Mouse (Mus musculus) embryo, embryonic 10.5 days (tissue): Measurements from ENCODE around the gene Arhgef28.
A peak's percentile ranks its signal among the peaks of the same experiment; 100 is the strongest.

Experiments used
- DNase-seq: peaks from one replicate; pipeline ENCODE4 v3.0.0-alpha.2; 2015; ENCODE audit warnings: low spot score

The Arhgef28 gene

DNA sequence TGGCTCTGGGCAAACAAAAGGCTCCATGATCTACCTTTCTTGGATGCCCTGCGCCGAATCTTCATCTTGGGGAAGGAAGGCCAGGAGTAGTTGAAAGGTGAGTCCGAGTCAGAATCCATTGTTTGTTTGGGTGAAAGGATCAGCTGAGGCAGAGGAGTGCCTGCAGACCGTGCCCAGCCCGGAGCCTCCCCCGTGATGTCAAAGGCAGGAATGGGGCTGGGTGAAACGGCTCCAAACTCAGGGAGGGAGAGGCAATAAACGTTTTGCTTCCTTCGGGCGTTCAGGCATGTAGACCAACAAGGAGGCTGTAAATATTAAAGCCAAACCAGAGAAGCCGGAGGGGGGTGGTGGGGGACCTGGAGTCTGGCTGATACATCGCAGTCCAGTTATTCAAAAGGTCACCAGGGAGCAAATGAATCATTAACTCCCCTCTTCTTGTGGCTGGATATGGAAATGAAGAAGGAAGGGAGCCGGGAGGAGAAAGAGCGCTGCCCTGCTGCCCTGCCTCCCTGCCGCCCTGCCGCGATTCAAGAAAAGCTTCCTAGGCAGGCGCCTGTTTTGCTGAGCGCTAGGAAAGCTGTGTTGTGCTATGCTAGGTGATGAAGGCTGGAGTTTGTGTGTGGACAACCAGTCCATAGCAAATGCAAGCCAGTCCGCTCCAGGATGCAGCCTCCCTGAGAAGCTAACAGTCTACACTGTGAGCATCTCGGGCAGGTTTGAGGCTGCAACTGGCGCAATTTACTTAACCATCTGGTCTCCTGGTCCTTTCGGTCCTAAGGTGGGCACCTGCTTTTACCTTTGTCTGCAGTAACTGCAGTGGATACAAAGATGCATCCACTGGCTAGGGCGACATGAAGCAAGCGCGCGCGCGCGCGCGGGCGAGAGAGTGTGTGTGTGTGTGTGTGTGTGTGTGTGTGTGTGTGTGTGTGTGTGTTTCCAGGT, 190.0 kb downstream of the Arhgef28 start:
- peak; percentile 64 for DNase-seq

- DNase-seq, result no peak
Measured at GRCm38 (mm10) chr13:98014892-98015291, 191.3 kb downstream of the Arhgef28 start.

DNA sequence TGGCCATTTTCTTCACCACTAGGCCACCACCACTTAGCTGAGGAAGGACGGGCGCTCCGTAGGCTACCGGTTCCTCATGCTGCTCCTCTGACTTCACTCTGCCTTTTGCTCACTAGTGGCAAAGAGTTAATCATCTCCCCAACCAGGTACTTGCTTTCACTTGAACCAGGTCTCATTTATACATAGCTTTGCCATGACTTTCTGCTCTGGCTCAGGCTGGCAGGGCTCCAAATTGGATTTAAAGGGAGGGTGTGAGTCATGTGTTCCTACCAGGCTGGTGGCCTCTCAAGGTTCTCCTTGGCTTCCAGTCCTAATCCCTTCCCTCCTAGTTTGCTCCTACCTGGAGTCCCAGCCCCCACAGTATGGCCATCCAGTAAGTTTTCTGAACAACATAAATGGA, 192.5 kb downstream of the Arhgef28 start:
- no peak for DNase-seq

DNA sequence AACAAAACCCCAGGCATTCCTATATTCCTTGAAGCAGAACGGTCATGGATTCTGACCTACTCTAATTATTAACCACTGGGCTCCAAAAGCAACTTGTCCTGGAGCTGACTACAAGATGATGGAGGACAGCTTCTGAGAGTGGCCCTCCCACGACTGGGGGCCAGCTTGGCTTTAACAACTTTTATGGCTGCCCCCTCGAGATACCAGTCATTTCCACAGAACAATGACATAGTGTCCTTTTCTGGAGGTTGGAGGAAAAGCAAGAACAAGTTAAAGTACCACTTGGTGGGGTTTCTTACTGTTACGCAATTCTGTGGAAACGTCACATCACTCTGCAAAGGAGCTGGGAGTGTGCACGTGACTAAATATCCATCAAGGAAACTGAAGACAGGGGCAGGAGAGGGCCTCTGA, 194.3 kb downstream of the Arhgef28 start:
- DNase-seq, result no peak

GRCm38 (mm10) chr13:98009070-98009469, 197.2 kb downstream of the Arhgef28 start:
- no peak for DNase-seq

DNA sequence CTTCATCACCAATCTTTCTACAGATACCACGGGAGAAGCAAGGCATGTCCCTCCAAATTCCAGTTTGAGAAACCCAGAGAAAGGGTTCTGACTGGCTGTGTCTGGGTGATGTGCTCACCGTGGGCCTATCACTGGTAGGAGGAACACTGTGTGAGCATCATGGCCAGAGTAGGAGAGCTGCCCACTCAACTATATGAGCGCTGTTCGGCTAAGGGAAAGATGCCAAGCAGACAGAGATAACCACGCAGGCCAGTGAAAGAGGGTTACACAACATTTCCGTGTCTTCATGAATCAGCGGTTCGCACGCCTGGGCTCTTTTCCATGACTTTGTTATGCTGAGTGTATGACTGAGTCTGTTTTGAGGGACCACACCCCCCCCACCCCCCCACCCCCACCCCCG, 197.7 kb downstream of the Arhgef28 start:
- no peak for DNase-seq

- no peak for DNase-seq
Measured at GRCm38 (mm10) chr13:98005611-98006218, 200.5 kb downstream of the Arhgef28 start.

- DNase-seq, result no peak
Measured at GRCm38 (mm10) chr13:98004647-98005414, 201.4 kb downstream of the Arhgef28 start.

DNA sequence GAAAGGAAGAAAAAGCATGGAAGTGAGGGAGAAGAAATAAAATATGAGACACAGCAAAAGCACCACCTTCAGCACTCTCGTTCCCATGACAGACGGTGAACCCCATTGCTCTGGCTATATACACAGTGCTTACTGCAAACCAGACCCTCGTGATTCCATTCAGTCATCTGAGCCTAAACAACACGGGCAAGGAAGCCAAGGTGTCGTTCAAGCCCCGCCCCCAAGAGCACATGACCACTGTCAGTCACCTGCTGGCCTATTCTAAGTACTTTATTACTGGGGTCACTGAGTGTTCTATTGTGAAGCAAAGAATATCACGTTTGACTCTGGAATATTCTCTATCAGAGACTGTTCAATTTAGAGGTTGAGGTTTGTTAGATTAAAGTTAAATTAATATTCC, 202.5 kb downstream of the Arhgef28 start:
- DNase-seq, result no peak

DNA sequence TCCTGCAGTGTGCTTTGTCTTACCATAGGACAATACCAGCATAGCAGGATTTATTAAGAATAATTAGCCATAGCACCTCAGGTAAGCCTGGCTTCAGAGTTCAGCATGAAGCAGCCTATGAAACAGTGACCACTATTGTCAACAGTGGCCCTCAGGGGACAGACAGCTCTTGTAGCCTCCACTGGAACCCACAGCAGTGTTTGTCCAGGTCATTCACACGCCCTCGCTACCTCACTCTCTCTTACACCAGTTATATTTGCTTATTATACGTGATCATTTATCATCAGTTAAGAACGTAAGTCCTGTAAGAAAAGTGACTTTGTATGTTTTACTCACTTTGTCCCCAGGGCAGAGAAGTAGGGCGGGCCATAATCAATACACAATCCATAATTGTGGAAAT, 203.6 kb downstream of the Arhgef28 start:
- no peak for DNase-seq

DNA sequence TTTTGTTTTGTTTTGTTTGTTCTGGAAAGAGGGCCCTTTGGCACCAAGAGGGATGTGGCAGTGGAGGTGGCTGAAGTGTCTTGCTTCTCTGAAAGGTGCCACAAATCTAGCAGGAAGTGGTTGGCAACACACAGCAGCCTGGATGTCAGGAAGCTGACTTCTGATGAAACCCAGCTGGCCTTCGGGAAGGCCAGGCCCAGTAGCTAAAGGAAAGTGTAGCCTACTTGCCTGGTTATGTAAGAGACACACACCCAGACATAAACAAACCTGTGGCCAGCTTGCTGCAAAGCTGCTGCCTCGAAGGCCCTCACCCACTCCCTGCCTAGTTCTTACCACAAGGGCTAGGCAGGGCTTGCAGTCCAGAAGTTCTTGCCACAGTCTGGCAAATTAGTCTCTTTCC, 204.1 kb downstream of the Arhgef28 start:
- peak; percentile 16 for DNase-seq

DNA sequence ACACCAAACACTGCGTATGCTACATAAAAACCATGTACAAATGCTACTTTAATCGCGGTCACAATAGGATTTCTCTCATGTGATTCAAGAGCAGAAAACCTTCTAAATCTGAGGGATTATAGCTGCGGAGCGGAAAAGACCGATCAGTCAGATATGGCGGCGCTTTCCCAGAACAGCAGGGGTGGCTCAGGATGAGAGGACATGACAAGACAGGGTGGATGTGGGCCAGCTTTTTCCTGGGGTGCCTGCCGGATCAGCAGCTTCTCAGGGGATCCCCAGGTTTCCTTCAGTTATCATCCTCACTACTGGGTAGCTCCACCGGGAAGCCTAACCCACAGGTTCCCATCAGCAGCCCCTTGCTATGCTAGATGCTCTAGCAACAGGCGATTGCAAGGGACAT, 204.5 kb downstream of the Arhgef28 start:
- no peak for DNase-seq

DNA sequence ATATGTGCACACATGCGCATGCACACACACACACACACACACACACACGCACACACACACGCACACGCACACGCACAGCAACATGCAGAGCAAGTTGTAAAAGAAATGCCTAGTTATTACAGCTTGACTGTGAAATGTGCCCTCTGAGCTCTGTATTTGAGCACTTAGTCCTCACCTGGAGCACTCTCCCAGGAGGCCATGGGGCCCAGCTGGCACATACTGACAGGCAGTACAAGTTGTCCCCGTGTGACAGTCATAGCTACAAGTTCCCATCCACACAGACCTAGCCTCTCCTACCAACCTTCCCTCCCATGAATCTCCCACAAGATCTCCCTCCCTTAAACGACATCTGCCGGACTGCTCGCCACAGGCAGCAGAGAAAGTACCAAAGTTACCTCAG, 205.4 kb downstream of the Arhgef28 start:
- no peak for DNase-seq

DNA sequence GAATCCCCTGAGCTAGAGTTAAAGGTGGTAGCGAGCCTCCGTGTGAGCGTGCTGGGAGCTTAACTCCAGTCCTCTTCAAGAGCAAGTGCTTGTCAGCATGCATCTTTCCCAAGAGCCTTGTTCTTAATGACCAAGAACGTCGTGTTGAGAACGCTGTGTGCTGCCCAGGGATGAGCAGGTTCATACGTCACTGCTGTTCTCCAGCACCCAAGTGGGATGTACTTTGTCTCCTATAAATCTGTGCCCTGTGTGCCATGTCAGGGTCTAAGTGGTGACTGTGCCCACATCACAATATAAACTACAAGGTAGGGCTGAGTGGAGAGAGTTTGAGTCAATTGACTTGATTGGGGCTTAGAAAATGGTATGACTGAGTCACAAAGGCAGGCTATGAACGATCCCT, 207.1 kb downstream of the Arhgef28 start:
- no peak for DNase-seq

DNA sequence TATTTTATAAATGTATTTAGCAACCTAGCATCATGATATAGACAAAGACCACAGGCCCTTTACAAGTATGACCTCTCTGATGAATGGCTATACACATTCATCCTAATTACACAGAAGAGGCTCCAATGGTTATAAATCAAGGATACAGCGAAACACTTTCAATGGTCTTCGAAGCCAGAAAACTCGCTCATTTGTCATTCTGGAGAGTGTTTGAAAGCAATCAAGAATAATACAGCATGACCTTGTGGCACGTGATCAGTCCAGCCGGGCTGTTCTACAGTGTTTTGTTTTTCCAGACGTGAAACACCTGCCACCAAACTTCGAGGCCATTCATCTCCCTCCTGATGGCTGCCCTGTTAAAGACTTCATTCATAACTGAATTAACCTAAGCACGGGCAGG, 207.7 kb downstream of the Arhgef28 start:
- DNase-seq, result peak; percentile 63

DNA sequence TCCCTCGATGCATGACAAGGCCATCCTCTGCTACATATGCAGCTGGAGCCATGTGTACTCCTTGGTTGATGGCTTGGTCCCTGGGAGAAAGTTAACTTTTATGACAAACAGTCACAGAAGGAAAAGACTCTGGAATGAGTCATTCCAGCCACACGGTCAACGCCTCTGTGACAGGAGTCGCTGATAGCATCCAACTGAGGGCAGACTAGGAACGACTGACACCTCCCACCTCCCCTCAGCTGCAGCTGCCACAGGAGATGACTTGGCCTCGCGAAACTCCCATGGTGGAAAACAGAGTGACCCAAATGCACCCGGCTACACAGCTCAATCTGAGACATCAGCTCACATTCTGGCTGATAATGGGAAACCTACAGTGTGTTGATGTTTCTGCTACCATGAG, 215.3 kb downstream of the Arhgef28 start:
- no peak for DNase-seq

DNA sequence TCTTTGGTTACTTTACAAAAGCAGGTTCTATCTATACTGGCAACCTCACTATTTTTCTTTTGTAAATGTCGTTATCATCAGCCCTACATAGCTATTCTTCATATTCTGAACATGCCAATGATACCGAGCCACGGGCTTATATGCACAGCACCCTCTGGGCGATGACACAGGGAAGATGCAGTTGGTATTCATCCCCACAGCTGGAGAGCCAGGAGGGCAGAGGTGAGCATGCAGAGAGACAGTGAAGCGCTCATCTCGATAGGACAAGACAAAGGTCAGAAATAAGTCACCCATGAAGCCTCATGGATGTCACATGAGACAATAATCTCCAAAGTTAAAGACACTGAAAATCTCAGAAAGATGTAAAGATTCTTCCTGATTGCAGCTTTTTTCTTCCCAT, 217.4 kb downstream of the Arhgef28 start:
- DNase-seq, result no peak

DNA sequence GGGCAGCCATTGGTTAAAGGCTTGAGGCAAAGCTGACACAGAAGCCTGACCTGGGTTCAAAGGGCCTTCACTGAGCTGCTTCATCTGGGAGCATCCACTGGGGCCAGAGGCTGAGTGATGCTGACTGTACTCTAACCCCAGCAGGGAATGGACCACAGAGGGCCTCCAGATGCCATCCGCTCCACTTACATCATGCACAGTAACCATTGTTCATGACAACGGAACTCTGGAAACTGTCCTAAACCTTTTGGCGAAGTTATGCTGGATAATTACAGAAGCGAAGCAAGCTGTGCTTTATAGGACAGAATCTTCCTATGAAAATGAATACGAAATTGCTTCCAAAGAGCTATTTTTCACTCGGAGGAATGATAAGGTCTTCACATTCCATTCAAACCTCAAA, 219.5 kb downstream of the Arhgef28 start:
- DNase-seq, result no peak

DNA sequence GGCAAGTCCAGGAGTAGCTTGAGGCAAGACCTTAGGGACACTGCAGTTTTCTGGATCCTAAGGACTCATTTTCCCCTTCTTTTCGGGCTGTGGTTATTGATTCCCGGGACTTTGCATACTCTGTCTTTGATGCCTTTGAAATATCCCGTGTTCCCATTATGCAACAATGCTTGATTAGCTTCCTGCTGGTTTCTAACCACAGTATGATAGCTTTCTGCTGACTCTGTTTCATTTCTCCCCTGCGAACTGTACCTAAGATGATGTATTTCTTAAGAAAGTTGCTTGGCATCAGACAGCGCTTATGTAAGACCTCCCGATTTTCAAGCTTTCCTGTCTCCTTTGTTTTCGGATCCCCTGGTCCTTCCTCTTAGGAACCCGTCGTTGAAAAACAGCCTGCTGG, 229.1 kb downstream of the Arhgef28 start:
- DNase-seq, result no peak

DNA sequence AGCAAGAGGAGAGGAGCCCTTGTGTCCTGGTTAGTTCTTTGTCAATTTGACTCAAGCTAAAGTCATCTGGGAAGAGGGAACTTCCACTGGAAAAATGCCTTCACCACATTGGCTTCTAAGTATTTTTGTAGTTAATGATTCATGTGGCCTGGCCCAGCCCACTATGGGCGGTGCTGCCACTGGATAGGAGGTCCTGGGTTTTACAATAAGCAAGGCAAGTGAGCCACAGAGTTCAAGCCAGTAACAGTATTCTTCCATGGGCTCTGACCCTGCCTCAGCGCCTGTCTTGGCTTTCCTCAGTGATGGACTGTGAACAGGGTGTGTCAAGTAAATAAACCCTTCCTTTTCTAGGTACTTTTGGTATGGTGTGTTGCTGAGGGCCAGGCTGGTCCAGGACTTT, 229.6 kb downstream of the Arhgef28 start:
- DNase-seq, result no peak

GRCm38 (mm10) chr13:97974532-97975194, 231.6 kb downstream of the Arhgef28 start:
- DNase-seq, result no peak

DNA sequence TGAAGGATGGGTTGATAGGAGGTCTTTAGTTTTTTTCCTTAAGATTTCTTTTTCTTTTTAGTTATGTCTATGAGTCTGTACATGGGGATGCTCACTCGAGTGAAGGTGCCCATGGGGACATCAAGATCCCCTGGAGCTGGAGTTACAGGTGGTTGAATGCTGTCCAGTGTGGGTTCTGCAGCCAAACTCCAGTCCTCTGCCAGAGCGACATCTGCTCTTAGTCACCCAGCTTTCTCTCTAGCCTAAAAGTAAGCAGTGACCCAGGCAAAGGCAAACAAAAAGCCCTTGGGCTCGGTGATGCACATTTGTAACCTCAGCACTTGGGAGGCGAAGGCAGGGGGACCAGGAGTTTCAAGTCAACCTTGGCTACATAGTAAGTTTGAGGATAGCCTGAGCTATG, 232.3 kb downstream of the Arhgef28 start:
- DNase-seq, result no peak
